Mouse (Mus musculus): ENCODE data around the gene Elavl3.

GRCm38 (mm10) chr9:22058011-22058424 is 6.2 kb upstream of the Elavl3 start:
- TF ChIP-seq CHD2 (IDR thresholded peaks at IDR 0.05; ENCODE audit: low read depth, low read length) = no peak
- no peak for TF ChIP-seq MAFK (IDR thresholded peaks at IDR 0.05; ENCODE audit: insufficient read depth, low read depth, low read length)
- TF ChIP-seq HCFC1 (IDR thresholded peaks at IDR 0.05; ENCODE audit: borderline replicate concordance, insufficient read depth, low read length) = no peak
- TF ChIP-seq ZC3H11A (IDR thresholded peaks at IDR 0.05; ENCODE audit: borderline replicate concordance, low read depth, low read length) = no peak
- no peak for TF ChIP-seq ZNF384 (IDR thresholded peaks at IDR 0.05; ENCODE audit: low read depth, low read length)

Measured in ES-E14 (cell line).